Mouse (Mus musculus): ENCODE data around the gene Fabp7. TPM values are rescaled to one million over a fixed set of nuclear protein-coding genes. Genes with fewer than 3 reads are reported as not detected.

Fabp7 gene
- polyA plus RNA-seq, 1 experiment from 2014 or later: 13.0 TPM

Other genes with a start within 250 kb of the Fabp7 start
- gene Pkib, start 152.9 kb upstream of the Fabp7 start, polyA plus RNA-seq (2015; fragmentation: Nextera tagmentation; extraction: Ambion mirVana): 2.5 and 3.8 TPM in 2 replicates
- 33.2 and 35.6 TPM in 2 replicates for gene Smpdl3a, start 9.5 kb downstream of the Fabp7 start, polyA plus RNA-seq (2015; fragmentation: Nextera tagmentation; extraction: Ambion mirVana)